Mouse (Mus musculus) hindbrain, embryonic 11.5 days (tissue): ENCODE measurements around the gene Tbc1d2. TPM values are rescaled to one million over a fixed set of nuclear protein-coding genes. Genes with fewer than 3 reads are reported as not detected.
A peak's percentile ranks its signal among the peaks of the same experiment; 100 is the strongest.

ENCODE experiments used
- ATAC-seq: fragments of 200-750 bp; cut with Nextera tagmentation; 2 replicates; pipeline ENCODE4 v1.8.0; 2017; ENCODE audit warnings: mild to moderate bottlenecking, moderate TSS enrichment, moderate library complexity; ENCODE audit not compliant: low FRiP score
- DNase-seq: peaks from one replicate; pipeline ENCODE4 v3.0.0-alpha.2; 2015; ENCODE audit warnings: low spot score
- H3K27ac ChIP-seq: fragments of 300-500 bp; sonication (generic); 2 replicates; pipeline ENCODE4 v1.5.1; 2014; ENCODE audit warnings: mild to moderate bottlenecking, low read depth, low read length
- H3K27me3 ChIP-seq: fragments of 300-500 bp; sonication (generic); 2 replicates; pipeline ENCODE4 v1.6.1; 2014; ENCODE audit warnings: mild to moderate bottlenecking, low read length, moderate library complexity, mixed read lengths; ENCODE audit not compliant: control insufficient read depth, insufficient read depth
- H3K36me3 ChIP-seq: fragments of 300-500 bp; sonication (generic); 2 replicates; pipeline ENCODE4 v1.6.1; 2014; ENCODE audit warnings: mild to moderate bottlenecking, low read length, moderate library complexity, mixed read lengths; ENCODE audit not compliant: control insufficient read depth, insufficient read depth
- H3K4me1 ChIP-seq: fragments of 300-500 bp; sonication (generic); replicated peaks from 2 replicates; pipeline ENCODE4 v1.6.1; 2014; ENCODE audit warnings: low read length, mixed read lengths; ENCODE audit not compliant: control insufficient read depth, insufficient read depth
- H3K4me2 ChIP-seq: fragments of 300-500 bp; sonication (generic); replicated peaks from 2 replicates; pipeline ENCODE4 v1.6.1; 2014; ENCODE audit warnings: mild to moderate bottlenecking, low read depth, low read length
- H3K4me3 ChIP-seq: fragments of 300-500 bp; sonication (generic); 2 replicates; pipeline ENCODE4 v1.5.1; 2014; ENCODE audit warnings: low read depth, low read length
- H3K9ac ChIP-seq: fragments of 300-500 bp; sonication (generic); 2 replicates; pipeline ENCODE4 v1.6.1; 2014; ENCODE audit warnings: low read depth, low read length
- H3K9me3 ChIP-seq: fragments of 300-500 bp; sonication (generic); 2 replicates; pipeline ENCODE4 v1.6.1; 2016; ENCODE audit warnings: low read length; ENCODE audit not compliant: control insufficient read depth
- WGBS: fragments of 180-500 bp; shearing (Covaris S2); extraction: QIAGEN DNeasy Blood & Tissue Kit; methylation state at CpG from one replicate; pipeline ENCODE4 v1.1.7; 2014; 5-methylcytosine and 5-hydroxymethylcytosine counted together
- polyA plus RNA-seq: library from polyadenylated mRNA; unstranded; fragments of >200 nt; fragmentation: Nextera tagmentation; extraction: Ambion mirVana; gene quantifications from 2 replicates; pipeline ENCODE4 v1.2.1, GENCODE M21; 2014

The Tbc1d2 gene
- polyA plus RNA-seq, 1 experiment from 2014 or later = 1.0 TPM

DNA sequence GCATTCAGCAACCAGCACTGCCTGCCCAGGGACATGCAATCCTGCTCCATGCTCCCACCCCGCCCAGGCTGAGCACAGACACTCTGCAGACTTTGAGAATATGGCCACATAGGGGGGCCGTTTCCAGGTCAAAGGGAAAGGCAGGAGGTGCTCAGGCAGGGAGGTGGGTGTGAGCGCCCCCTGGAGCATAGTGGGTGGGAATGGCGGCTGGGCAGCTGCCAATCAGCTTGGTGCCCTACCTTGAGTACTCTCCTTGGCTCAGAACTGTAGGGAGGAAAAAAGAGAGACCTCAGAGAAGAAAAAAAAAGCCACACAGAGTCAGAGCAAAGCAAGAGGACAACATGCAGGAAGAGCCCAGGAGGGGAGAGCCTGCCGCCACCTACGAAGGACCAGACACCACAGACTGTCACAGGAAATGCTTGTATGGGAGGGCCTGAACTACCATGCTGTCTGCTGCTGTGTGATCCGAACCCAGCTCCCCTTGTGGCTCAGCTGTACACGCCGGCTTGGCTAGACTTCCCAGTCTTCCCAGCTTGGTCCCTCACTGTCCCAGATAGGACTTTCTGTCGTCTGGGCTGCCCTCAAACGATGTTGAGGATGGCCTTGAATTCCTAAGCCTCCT lies 31.7 kb downstream of the Tbc1d2 start:
- 59% methylated on average over 11 of the region's 11 CpGs for WGBS
- DNase-seq = no peak
- no peaks in the 10 kb centered on the region for H3K36me3 ChIP-seq
- 0 out of 2 replicates have a peak, but pooled peaks cover 3% of the 10 kb centered on the region for H3K4me1 ChIP-seq
- no peak overlapping the region for H3K9ac ChIP-seq
- H3K27me3 ChIP-seq = no peaks in the 10 kb centered on the region
- H3K4me3 ChIP-seq = no peak overlapping the region
- no peak overlapping the region for H3K27ac ChIP-seq
- no peaks in the 10 kb centered on the region for H3K9me3 ChIP-seq
- ATAC-seq = no peak
- H3K4me2 ChIP-seq = no peak overlapping the region

DNA sequence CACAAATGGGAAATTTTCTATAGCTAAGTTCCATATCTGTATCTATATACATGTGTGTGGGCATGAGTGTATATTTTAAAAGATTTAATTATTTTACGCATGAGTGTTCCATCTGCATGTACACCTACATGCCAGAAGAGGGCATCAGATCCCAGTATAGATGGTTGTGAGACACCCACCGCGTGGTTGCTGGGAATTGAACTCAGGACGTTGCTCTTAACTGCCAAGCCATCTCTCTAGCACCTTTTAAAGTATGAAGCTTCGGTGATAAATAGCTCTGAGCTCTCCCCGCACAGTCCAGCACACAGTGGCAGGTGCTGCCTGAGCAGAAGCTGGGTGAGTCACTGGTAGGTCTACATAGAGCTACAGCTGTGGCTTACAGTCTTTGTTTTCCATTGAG lies 32.6 kb downstream of the Tbc1d2 start:
- no peak for DNase-seq
- 66% methylated on average over 6 of the region's 6 CpGs for WGBS
- no peak overlapping the region for H3K27ac ChIP-seq
- no peak for ATAC-seq
- H3K9me3 ChIP-seq = no peaks in the 10 kb centered on the region
- no peak overlapping the region for H3K4me2 ChIP-seq
- no peaks in the 10 kb centered on the region for H3K36me3 ChIP-seq
- no peak overlapping the region for H3K9ac ChIP-seq
- H3K4me1 ChIP-seq = 0 out of 2 replicates have a peak, but pooled peaks cover 3% of the 10 kb centered on the region
- H3K27me3 ChIP-seq = no peaks in the 10 kb centered on the region
- H3K4me3 ChIP-seq = no peak overlapping the region

DNA sequence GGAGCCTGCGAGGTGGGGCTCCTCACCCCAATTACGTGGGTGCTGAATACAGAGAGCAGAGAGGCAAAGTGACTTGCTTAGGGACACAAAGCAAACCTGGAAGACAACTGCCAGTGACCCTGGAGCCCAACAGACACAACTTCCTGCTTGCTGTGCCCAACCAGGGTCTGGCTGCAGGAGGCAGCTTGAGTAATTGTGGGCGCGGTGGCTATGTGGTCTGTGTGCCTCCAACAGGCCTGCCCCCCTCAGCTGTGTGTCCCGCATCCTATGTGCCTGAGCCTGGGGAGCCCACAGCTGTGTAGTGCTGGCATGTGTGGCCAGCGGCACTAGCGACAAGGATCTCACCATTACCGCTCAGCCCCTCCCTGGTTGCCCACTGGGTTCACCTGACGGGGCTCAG lies 35.4 kb downstream of the Tbc1d2 start:
- DNase-seq = no peak
- 81% methylated on average over 9 of the region's 9 CpGs for WGBS

DNA sequence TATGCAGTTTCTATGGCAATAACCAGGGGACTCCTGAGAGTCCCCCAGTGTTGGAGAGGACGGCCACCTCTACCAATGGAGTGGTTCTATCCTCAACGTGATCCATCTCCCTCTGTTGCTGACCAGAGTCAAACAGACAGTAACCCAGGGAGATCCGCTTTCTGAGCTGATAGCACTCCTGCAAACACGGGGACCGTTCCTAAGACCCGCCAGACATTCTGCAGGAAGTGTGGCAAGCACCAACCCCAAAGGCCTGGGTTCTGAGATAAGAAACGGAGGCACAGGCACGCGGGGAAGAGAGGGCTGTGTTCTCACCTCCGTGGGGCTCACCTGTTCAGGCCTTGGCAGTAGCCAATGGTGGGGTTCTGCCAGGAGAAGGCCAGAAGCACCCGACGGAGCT lies 36.4 kb downstream of the Tbc1d2 start:
- Histone ChIP-seq H3K9ac (no peak overlapping the region), H3K36me3 (no peaks in the 10 kb centered on the region), H3K9me3 (no peaks in the 10 kb centered on the region), H3K4me2 (no peak overlapping the region), H3K4me3 (no peak overlapping the region), H3K27me3 (no peaks in the 10 kb centered on the region; the same call in none of the 2 replicates), H3K4me1 (no peaks in the 10 kb centered on the region), H3K27ac (no peak overlapping the region)
- ATAC-seq (no peak), DNase-seq (no peak)
- 84% methylated on average over 12 of the region's 12 CpGs for WGBS

More for the DNA sequence above, 35.4 kb downstream of the Tbc1d2 start:
- ATAC-seq = no peak
- no peak overlapping the region for H3K4me2 ChIP-seq
- H3K4me1 ChIP-seq = no peaks in the 10 kb centered on the region
- H3K36me3 ChIP-seq = no peaks in the 10 kb centered on the region
- no peak overlapping the region for H3K27ac ChIP-seq
- no peaks in the 10 kb centered on the region for H3K27me3 ChIP-seq
- no peak overlapping the region for H3K4me3 ChIP-seq
- H3K9ac ChIP-seq = no peak overlapping the region
- no peaks in the 10 kb centered on the region for H3K9me3 ChIP-seq

- no peak overlapping the region for H3K9ac ChIP-seq
- DNase-seq (peak; percentile 94), ATAC-seq (peak; percentile 50; the same call in 1 of the 2 replicates)
- no peaks in the 10 kb centered on the region for H3K36me3 ChIP-seq
- WGBS = 3% methylated on average over 4 of the region's 4 CpGs
- H3K4me3 ChIP-seq = no peak overlapping the region
- H3K4me2 ChIP-seq = no peak overlapping the region
- H3K27me3 ChIP-seq = no peaks in the 10 kb centered on the region; the same call in none of the 2 replicates
- no peaks in the 10 kb centered on the region for H3K4me1 ChIP-seq
- H3K9me3 ChIP-seq = no peaks in the 10 kb centered on the region
- H3K27ac ChIP-seq = no peak overlapping the region
These were observed 38.8 kb downstream of the Tbc1d2 start for GRCm38 (mm10) chr4:46611181-46611580.

DNA sequence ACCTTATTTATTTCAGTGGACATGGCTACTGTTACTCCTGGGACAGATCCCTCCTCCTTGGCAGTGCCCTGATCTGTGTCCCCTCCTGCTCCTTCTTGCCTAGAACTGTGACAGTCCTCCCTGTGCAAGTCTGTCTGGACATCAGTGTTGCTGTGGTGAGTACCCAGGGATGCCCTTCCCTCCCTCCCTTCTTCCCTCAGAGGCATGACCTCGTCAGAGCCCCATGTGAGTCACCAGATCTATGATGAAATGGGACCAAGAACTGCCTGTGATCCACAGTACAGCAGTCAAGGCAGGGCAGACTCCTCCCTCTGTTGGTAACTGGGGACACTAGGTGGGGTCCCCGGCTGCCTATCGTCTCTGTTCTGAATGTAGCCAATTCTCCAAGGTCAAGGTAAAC lies 42.4 kb downstream of the Tbc1d2 start:
- Histone ChIP-seq H3K36me3 (no peaks in the 10 kb centered on the region), H3K9me3 (no peaks in the 10 kb centered on the region), H3K4me1 (no peaks in the 10 kb centered on the region), H3K27me3 (no peaks in the 10 kb centered on the region; the same call in none of the 2 replicates), H3K9ac (no peak overlapping the region), H3K27ac (no peak overlapping the region), H3K4me2 (no peak overlapping the region), H3K4me3 (no peak overlapping the region)
- DNase-seq = no peak
- ATAC-seq = no peak
- WGBS = 76% methylated on average over 3 of the region's 3 CpGs

GRCm38 (mm10) chr4:46605451-46605850 lies 44.6 kb downstream of the Tbc1d2 start:
- WGBS = 63% methylated on average over 11 of the region's 11 CpGs
- ATAC-seq (no peak), DNase-seq (no peak)
- no peak overlapping the region for H3K4me2 ChIP-seq
- H3K27ac ChIP-seq = no peak overlapping the region
- no peak overlapping the region for H3K4me3 ChIP-seq
- no peaks in the 10 kb centered on the region for H3K4me1 ChIP-seq
- H3K9ac ChIP-seq = no peak overlapping the region
- peaks cover 12% of the 10 kb centered on the region for H3K27me3 ChIP-seq
- H3K9me3 ChIP-seq = no peaks in the 10 kb centered on the region
- no peaks in the 10 kb centered on the region for H3K36me3 ChIP-seq

- Histone ChIP-seq H3K36me3 (no peaks in the 10 kb centered on the region), H3K4me2 (no peak overlapping the region), H3K27me3 (peaks cover 20% of the 10 kb centered on the region), H3K9me3 (no peaks in the 10 kb centered on the region), H3K9ac (no peak overlapping the region), H3K27ac (no peak overlapping the region), H3K4me3 (no peak overlapping the region), H3K4me1 (no peaks in the 10 kb centered on the region)
- no peak for DNase-seq
- no peak for ATAC-seq
- 63% methylated on average over 7 of the region's 7 CpGs for WGBS
These were observed 47.3 kb downstream of the Tbc1d2 start for GRCm38 (mm10) chr4:46602704-46603103.

- H3K27me3 ChIP-seq = peaks cover 20% of the 10 kb centered on the region
- peak within 1 kb of the TSS; percentile 62 for H3K9ac ChIP-seq
- peak within 1 kb of the TSS; percentile 58 for H3K4me3 ChIP-seq
- H3K36me3 ChIP-seq = no peaks in the 10 kb centered on the region
- no peak within 1 kb of the TSS for H3K27ac ChIP-seq
- ATAC-seq (peak; percentile 54), DNase-seq (peak; percentile 93)
- peak within 1 kb of the TSS; percentile 96 for H3K4me2 ChIP-seq
- H3K9me3 ChIP-seq = no peaks in the 10 kb centered on the region
- WGBS = under 1% methylated on average over 46 of the region's 66 CpGs
- H3K4me1 ChIP-seq = no peaks in the 10 kb centered on the region
These were observed 48.1 kb downstream of the Tbc1d2 start, which contains the start of gene Coro2a for GRCm38 (mm10) chr4:46601844-46602423. Coro2a (minus strand) TSS chr4:46602202.
